Mouse (Mus musculus): ENCODE data around the gene Fads1. TPM values are rescaled to one million over a fixed set of nuclear protein-coding genes. Genes with fewer than 3 reads are reported as not detected.

Fads1 gene
- 12.5 TPM for polyA plus RNA-seq (2015; fragmentation: Illumina TruSeq; extraction: RNeasy Lipid Tissue Mini Kit (QIAGEN cat#74804); ENCODE audit: insufficient read depth, low read depth, low replicate concordance)

DNA sequence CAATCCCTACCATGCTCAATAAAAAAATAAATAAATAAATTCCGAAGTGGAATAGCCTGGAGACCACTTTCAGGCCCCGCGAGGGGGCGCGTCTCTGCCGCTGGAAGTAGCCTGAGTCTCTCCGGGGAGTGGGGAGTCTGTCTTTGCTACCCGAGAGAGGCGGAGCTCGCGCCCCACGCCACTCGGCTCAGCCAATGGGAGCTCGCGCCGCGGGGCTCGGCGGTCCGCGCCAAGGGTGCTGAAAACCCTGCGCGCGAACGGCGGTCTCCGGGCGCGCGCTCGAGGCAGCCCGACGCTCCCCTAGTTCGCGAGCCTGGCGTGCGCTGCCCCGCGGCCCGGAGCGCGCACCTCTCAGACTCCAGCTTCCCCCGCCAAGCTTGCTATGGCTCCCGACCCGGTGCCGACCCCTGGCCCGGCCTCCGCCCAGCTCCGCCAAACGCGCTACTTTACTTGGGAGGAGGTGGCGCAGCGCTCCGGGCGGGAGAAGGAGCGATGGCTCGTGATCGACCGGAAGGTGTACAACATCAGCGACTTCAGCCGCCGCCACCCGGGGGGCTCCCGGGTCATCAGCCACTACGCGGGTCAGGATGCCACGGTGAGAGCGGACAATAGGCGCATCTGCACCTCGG is at the start of gene Fads1:
TSS of gene Fads1 (plus strand) at position 219 of the 629 bp plus-strand sequence.

DNA sequence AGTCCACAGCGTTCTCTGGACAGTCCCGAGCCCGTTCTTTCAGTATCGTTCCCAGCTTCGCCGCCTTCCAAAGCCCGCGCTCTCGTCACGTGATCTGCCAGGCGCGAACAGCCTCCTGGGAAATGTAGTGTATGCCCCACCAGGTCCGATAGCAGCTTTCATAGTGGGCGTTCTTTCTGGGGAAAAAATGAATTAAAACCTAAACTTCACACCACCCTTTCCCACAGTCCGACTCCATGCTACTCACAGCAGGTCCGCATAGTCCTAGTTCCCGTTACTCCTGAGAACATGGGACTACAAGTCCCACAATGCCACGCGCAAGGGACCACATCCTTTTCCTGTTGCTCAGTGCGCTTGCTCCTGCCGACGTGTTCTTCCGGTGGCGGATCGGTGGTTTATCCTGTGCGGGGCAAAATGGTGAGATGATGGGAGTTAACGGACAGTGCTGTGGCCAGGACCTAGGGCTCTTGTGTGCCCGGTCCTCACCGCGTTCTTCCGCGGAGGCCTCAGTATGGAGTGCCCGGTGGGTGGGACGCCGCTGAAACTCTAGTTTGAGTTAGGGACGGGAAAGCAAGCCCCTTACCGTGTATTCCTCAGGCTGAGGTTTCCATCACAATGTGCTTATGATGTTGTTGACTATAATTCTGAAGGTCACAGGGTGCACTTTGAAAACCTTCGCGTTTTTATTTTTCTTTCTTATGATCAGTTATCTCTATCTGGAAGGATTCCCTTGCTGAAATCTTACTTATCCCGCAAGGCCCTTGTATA is 21.3 kb downstream of the Fads1 start, which contains the start of the genes Tmem258 and Fen1:
TSS of gene Tmem258 (plus strand) at position 167 of the 768 bp plus-strand sequence.
TSS of gene Fen1 (minus strand) at position 322 of the 768 bp plus-strand sequence.

DNA sequence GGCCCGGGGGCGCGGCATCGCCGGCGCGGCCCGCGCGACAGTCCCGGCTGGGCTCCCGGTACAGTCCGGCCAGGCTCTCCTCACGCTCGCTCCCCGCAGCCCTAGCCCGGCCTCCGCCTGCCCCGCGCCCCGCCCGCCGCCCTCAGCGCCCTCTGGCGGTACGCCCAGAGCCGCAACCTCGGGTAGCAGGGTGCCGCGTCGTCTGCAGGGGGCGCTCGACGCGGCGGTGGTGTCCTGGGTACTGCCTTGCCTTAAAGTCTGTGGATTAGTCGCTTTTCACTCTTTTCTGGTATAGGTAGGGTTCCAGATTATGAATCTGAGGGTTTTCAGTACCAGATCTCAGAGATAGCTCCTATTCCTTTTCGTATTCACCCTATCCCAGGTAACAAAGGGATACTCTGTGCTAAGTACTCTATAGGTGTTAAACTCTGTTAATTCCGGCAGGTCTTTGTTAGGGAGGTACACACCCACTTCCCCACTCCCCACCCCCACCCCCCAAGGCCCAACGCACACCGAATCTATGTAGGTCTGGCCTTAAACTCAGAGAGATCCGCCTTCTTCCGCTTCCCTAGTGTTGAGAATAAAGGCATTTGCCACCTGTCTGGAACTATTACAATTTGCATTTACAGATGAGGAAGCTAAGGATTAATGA is 58.1 kb downstream of the Fads1 start, which contains the start of gene Myrf:
TSS of gene Myrf (minus strand) at position 95 of the 652 bp plus-strand sequence.

Other genes with a start within 250 kb of the Fads1 start
- 688 TPM for gene Fth1, start 202.3 kb upstream of the Fads1 start, polyA plus RNA-seq (2015; fragmentation: Illumina TruSeq; extraction: RNeasy Lipid Tissue Mini Kit (QIAGEN cat#74804); ENCODE audit: insufficient read depth, low read depth, low replicate concordance)
- not detected for gene Best1, start 181.3 kb upstream of the Fads1 start, polyA plus RNA-seq (2015; fragmentation: Illumina TruSeq; extraction: RNeasy Lipid Tissue Mini Kit (QIAGEN cat#74804); ENCODE audit: insufficient read depth, low read depth, low replicate concordance)
- 4.7 TPM for gene Rab3il1, start 181.2 kb upstream of the Fads1 start, polyA plus RNA-seq (2015; fragmentation: Illumina TruSeq; extraction: RNeasy Lipid Tissue Mini Kit (QIAGEN cat#74804); ENCODE audit: insufficient read depth, low read depth, low replicate concordance)
- gene Fads3, start 141.3 kb upstream of the Fads1 start, polyA plus RNA-seq (2015; fragmentation: Illumina TruSeq; extraction: RNeasy Lipid Tissue Mini Kit (QIAGEN cat#74804); ENCODE audit: insufficient read depth, low read depth, low replicate concordance): 9.7 TPM
- gene Fads2, start 81.1 kb upstream of the Fads1 start, polyA plus RNA-seq (2015; fragmentation: Illumina TruSeq; extraction: RNeasy Lipid Tissue Mini Kit (QIAGEN cat#74804); ENCODE audit: insufficient read depth, low read depth, low replicate concordance): 12.7 TPM
- gene Tmem258, start 21.1 kb downstream of the Fads1 start, polyA plus RNA-seq (2015; fragmentation: Illumina TruSeq; extraction: RNeasy Lipid Tissue Mini Kit (QIAGEN cat#74804); ENCODE audit: insufficient read depth, low read depth, low replicate concordance): 69.5 TPM
- 2.5 TPM for gene Fen1, start 21.3 kb downstream of the Fads1 start, polyA plus RNA-seq (2015; fragmentation: Illumina TruSeq; extraction: RNeasy Lipid Tissue Mini Kit (QIAGEN cat#74804); ENCODE audit: insufficient read depth, low read depth, low replicate concordance)
- gene Myrf, start 57.9 kb downstream of the Fads1 start, polyA plus RNA-seq (2015; fragmentation: Illumina TruSeq; extraction: RNeasy Lipid Tissue Mini Kit (QIAGEN cat#74804); ENCODE audit: insufficient read depth, low read depth, low replicate concordance): 14.7 TPM
- 8.8 TPM for gene Dagla, start 122.0 kb downstream of the Fads1 start, polyA plus RNA-seq (2015; fragmentation: Illumina TruSeq; extraction: RNeasy Lipid Tissue Mini Kit (QIAGEN cat#74804); ENCODE audit: insufficient read depth, low read depth, low replicate concordance)
- gene Syt7, start 206.2 kb downstream of the Fads1 start, polyA plus RNA-seq (2015; fragmentation: Illumina TruSeq; extraction: RNeasy Lipid Tissue Mini Kit (QIAGEN cat#74804); ENCODE audit: insufficient read depth, low read depth, low replicate concordance): 5.5 TPM